Mouse (Mus musculus): Measurements from ENCODE around the gene Txlng. TPM values are rescaled to one million over a fixed set of nuclear protein-coding genes. Genes with fewer than 3 reads are reported as not detected.
"Not testable (repeated sequence)": the region's sequence is repeated elsewhere in the genome, so short reads cannot be mapped to it uniquely, and the experiment has no call there.

Gene Txlng
- total RNA-seq, 2 experiments from 2014 or later: 19.7 to 20.7 TPM

GRCm38 (mm10) chrX:162829741-162830140 is 487 bp upstream of the Txlng start:
- TF ChIP-seq CTCF (IDR thresholded peaks at IDR 0.05): no peak
- intact Hi-C loops (cut with DNase I): no loop called here
- Histone ChIP-seq H3K27ac (0 out of 2 replicates have a peak overlapping the region, but pooled peaks have one; percentile 29), H3K4me3 (peak overlapping the region; percentile 40)
- no peak for DNase-seq (ENCODE audit: extremely low spot score in 1 of 2, low spot score in 2 of 2)

GRCm38 (mm10) chrX:162828783-162829182 is 471 bp downstream of the Txlng start:
- intact Hi-C loops (cut with DNase I): no loop called here
- Histone ChIP-seq H3K4me3 (peak overlapping the region; percentile 72), H3K27ac (peak overlapping the region; percentile 78)
- peak; percentile 9 to 11 for DNase-seq (ENCODE audit: extremely low spot score in 1 of 2, low spot score in 2 of 2)
- TF ChIP-seq CTCF (IDR thresholded peaks at IDR 0.05): no peak

GRCm38 (mm10) chrX:162828016-162828415 is 1.2 kb downstream of the Txlng start:
- intact Hi-C loops (cut with DNase I): no loop called here
- H3K27ac ChIP-seq: peak overlapping the region; percentile 78; the same call in 1 of the 2 replicates

GRCm38 (mm10) chrX:162800371-162800770 is 28.9 kb downstream of the Txlng start:
- intact Hi-C loops (cut with DNase I): no loop called here
- peak; percentile 12 to 14 for DNase-seq (ENCODE audit: extremely low spot score in 1 of 2, low spot score in 2 of 2)
- peak; percentile 59 for TF ChIP-seq CTCF (IDR thresholded peaks at IDR 0.05)
- Histone ChIP-seq H3K27ac (no peak overlapping the region), H3K4me3 (no peak overlapping the region)

More at GRCm38 (mm10) chrX:162828016-162828415, 1.2 kb downstream of the Txlng start:
- H3K4me3 ChIP-seq: peak overlapping the region; percentile 72
- no peak for TF ChIP-seq CTCF (IDR thresholded peaks at IDR 0.05)
- DNase-seq (ENCODE audit: extremely low spot score in 1 of 2, low spot score in 2 of 2): no peak

- peak; percentile 35 for TF ChIP-seq CTCF (IDR thresholded peaks at IDR 0.05)
- intact Hi-C loops (cut with DNase I); H3K27ac ChIP-seq; DNase-seq (ENCODE audit: extremely low spot score in 1 of 2, low spot score in 2 of 2); H3K4me3 ChIP-seq: not testable (repeated sequence)
Measured at GRCm38 (mm10) chrX:162791392-162791791, 37.9 kb downstream of the Txlng start.

GRCm38 (mm10) chrX:162788372-162788771 is 40.9 kb downstream of the Txlng start:
- intact Hi-C loops (cut with DNase I): no loop called here
- Histone ChIP-seq H3K4me3 (no peak overlapping the region), H3K27ac (no peak overlapping the region)
- DNase-seq (ENCODE audit: extremely low spot score in 1 of 2, low spot score in 2 of 2): no peak
- TF ChIP-seq CTCF (IDR thresholded peaks at IDR 0.05): no peak

- intact Hi-C loops (cut with DNase I): no loop called here
- TF ChIP-seq CTCF (IDR thresholded peaks at IDR 0.05): no peak
- H3K4me3 ChIP-seq: no peak overlapping the region
- no peak for DNase-seq (ENCODE audit: extremely low spot score in 1 of 2, low spot score in 2 of 2)
- H3K27ac ChIP-seq: no peak overlapping the region
Measured at GRCm38 (mm10) chrX:162770726-162771125, 58.5 kb downstream of the Txlng start.

GRCm38 (mm10) chrX:162761716-162762395 is 67.4 kb downstream of the Txlng start:
- Histone ChIP-seq H3K4me3 (peak overlapping the region; percentile 62), H3K27ac (no peak overlapping the region)
- intact Hi-C loops (cut with DNase I): loop anchor here (5.0 kb wide), 2 partner anchors 40 to 235 kb away; no protein-coding TSS in a partner anchor
- DNase-seq (ENCODE audit: extremely low spot score in 1 of 2, low spot score in 2 of 2): peak in 1 of 2 experiments; percentile 8
- no peak for TF ChIP-seq CTCF (IDR thresholded peaks at IDR 0.05)

- DNase-seq (ENCODE audit: extremely low spot score in 1 of 2, low spot score in 2 of 2): peak; percentile 18 to 20
- no peak for TF ChIP-seq CTCF (IDR thresholded peaks at IDR 0.05)
- intact Hi-C loops (cut with DNase I): loop anchor here (1.0 to 5.0 kb wide), 3 partner anchors 26 to 234 kb away; no protein-coding TSS in a partner anchor
- H3K4me3 ChIP-seq: peak overlapping the region; percentile 62
- H3K27ac ChIP-seq: peak overlapping the region; percentile 88
Measured at GRCm38 (mm10) chrX:162760958-162761515, 68.2 kb downstream of the Txlng start.

- Histone ChIP-seq H3K4me3 (peak within 1 kb of the TSS; percentile 62), H3K27ac (peak within 1 kb of the TSS; percentile 88)
- TF ChIP-seq CTCF (IDR thresholded peaks at IDR 0.05): no peak
- intact Hi-C loops (cut with DNase I): loop anchor here (1.0 to 5.0 kb wide), 3 partner anchors 25 to 233 kb away; no protein-coding TSS in a partner anchor
- peak; percentile 89 to 90 for DNase-seq (ENCODE audit: extremely low spot score in 1 of 2, low spot score in 2 of 2)
Measured at GRCm38 (mm10) chrX:162760115-162760942, 68.9 kb downstream of the Txlng start, which contains the start of gene Rbbp7. Rbbp7 (plus strand) TSS chrX:162760402.

GRCm38 (mm10) chrX:162759251-162760114 is 69.8 kb downstream of the Txlng start:
- intact Hi-C loops (cut with DNase I): loop anchor here (1.0 to 5.0 kb wide), 4 partner anchors 24 to 232 kb away; partner anchors contain the start of gene Reps2
- peak; percentile 21 to 51 for DNase-seq (ENCODE audit: extremely low spot score in 1 of 2, low spot score in 2 of 2)
- H3K4me3 ChIP-seq: peak overlapping the region; percentile 43
- peak overlapping the region; percentile 84 for H3K27ac ChIP-seq
- no peak for TF ChIP-seq CTCF (IDR thresholded peaks at IDR 0.05)

All from left cerebral cortex, adult 2 months (tissue).